Mouse (Mus musculus): ENCODE results near the gene Gp9. TPM values are rescaled to one million over a fixed set of nuclear protein-coding genes. Genes with fewer than 3 reads are reported as not detected.

The Gp9 gene
- 1 to 10 TPM in 1 of 2 experiments, under 1 TPM in 1; 0.54 to 1.4 TPM for total RNA-seq (2021)
- long read RNA-seq, experiment 1 = 0 reads
- long read RNA-seq, experiment 2 = 0 reads

DNA sequence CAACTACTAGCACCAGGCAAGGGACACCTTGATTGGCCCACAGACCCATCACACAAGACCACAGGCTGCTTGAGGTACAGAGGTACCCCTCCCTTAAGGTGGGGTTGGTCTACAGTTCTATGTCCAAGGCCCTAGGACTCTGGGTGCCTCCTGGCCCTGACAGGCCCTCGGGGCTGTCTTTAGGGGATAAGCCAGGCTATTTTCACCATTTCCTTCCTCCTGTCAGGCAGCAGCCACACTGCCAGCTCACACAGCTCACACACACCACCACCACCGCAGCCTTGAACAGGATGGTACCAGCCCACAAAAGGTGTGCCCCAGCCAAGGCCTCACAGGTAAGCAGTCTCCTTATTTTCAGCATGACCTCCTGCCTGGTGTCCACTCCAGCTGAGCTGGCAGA, at the start of gene Gp9:
Gp9 (plus strand) TSS at position 231 of the 400 bp plus-strand sequence.
- intact Hi-C loops (cut with DNase I) = no loop called here
- no peak for TF ChIP-seq CTCF (IDR thresholded peaks at IDR 0.05)
- no peak for DNase-seq (ENCODE audit: extremely low spot score in 1 of 2, low spot score in 2 of 2)
- no peak within 1 kb of the TSS for H3K4me3 ChIP-seq
- H3K27ac ChIP-seq = no peak within 1 kb of the TSS

DNA sequence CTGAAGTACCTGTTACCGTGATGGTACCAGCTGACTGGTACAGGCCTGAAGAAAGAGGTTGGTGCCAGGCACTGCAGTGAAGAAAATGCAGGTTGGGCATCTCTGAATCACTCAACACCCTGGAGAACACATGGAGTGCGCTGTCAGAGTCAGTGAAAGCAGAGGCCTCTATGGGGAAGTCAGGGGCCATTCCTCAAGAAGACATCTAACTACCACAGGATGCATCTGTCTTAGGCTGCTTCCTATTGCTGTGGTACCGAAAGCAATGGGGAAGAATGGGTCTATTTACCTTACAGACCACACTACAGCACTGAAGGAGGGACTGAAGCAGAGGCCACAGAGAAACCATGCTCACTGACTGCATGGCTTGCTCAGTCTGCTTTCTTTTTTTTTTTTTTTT, 49.8 kb upstream of the Gp9 start:
- no peak for TF ChIP-seq CTCF (IDR thresholded peaks at IDR 0.05)
- no peak overlapping the region for H3K27ac ChIP-seq
- no peak overlapping the region for H3K4me3 ChIP-seq
- DNase-seq (ENCODE audit: extremely low spot score in 1 of 2, low spot score in 2 of 2) = no peak
- intact Hi-C loops (cut with DNase I) = no loop called here

DNA sequence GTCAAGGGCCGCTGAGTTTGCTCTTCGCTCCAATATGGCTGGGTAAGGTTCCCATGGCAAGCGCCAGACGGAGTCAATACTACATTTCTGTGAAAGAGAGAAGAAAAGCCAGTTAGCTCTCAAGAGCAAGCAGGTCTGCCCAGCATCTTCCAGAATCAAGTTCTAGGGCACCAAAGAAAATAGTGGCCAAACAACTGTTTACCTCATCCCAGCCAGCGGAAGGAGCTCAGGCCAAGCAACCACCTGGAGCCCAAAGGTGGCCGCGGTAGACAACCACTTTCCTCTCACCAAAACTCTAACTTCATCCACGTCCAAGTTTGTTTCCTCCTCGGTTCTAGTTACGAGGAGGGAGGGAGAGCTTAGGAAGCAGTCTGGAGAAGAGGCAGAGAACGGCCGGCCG, 47.7 kb upstream of the Gp9 start:
- Histone ChIP-seq H3K27ac (peak overlapping the region; percentile 86), H3K4me3 (peak overlapping the region; percentile 69)
- DNase-seq (ENCODE audit: extremely low spot score in 1 of 2, low spot score in 2 of 2) = no peak

DNA sequence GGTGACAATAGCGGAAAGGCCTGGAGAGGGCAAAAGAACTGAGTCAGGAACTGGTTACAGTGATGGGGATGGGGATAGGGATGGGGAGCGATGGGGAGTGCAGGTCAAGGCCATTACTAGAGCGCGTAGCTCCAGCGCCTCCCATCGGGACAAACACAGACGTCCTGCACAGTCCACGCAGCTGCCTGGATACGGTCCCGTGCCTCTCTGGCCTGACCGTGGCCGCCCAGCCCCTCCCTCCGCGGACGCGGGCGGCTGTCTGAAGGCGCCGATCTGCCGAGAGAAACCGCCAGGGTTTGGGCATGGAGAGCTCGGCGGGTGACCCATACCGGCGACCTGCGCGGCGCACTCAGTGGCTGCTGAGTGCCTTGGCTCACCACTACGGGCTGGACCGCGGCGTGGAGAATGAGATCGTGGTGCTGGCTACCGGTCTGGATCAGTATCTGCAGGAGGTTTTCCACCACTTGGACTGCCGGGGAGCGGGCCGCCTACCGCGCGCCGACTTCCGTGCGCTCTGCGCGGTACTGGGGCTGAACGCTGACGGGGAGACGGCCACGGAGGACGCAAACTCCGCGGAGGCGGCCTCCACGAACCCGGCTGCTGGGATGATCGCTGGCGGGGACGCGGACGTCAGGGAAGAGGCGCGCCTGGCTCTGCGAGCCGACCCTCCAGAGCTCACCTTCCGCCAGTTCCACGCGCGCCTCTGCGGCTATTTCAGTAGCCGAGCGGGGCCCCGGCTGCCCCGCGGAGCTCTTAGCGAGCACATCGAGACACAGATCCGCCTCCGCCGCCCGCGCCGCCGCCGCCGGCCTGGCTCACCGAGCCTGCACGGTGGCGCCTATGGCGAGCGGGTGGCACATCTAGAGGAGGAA, 47.0 kb upstream of the Gp9 start, which contains the start of gene Efcc1:
Efcc1 (plus strand) TSS at position 279 of the 872 bp plus-strand sequence.
- peak; percentile 56 to 71 for DNase-seq (ENCODE audit: extremely low spot score in 1 of 2, low spot score in 2 of 2)
- Histone ChIP-seq H3K27ac (peak within 1 kb of the TSS; percentile 86), H3K4me3 (peak within 1 kb of the TSS; percentile 69)
- intact Hi-C loops (cut with DNase I) = loop anchor here (2.0 kb wide), 1 partner anchor 58 kb away; the partner anchor contains the start of gene Aplf
- TF ChIP-seq CTCF (IDR thresholded peaks at IDR 0.05) = peak; percentile 4

More for the DNA sequence above, 47.7 kb upstream of the Gp9 start:
- intact Hi-C loops (cut with DNase I) = loop anchor here (2.0 kb wide), 1 partner anchor 57 kb away; the partner anchor contains the start of gene Aplf
- no peak for TF ChIP-seq CTCF (IDR thresholded peaks at IDR 0.05)

DNA sequence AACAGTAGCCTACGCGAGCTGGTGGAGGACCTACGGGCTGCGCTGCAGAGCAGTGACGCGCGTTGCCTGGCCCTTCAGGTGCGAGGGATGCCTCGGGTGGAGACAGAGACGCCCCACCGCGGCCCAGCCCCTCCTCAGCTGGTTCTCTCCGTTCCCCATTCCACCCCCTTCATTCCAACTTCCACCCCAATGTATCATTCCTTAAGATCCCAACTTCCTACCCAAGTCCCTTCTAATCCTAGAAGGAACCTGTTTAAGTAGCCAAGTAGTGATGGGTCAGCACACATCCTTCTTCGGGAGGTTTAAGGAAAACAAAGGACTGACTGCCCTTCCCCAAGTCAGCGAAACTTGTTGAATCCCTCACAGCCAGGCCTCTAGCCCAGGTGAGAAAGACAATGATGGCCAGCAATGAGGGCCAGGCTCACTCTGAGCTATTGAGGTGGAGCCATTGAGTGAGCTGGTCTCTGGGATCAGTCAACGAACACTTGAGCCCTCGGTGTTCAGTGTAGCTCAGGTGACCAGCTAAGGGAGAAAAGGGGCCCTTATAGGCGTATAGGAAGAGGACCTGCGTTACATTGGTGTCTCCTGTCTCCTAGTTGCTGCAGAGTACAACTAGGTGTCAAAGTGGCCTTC, 46.3 kb upstream of the Gp9 start:
- intact Hi-C loops (cut with DNase I) = loop anchor here (2.0 kb wide), 1 partner anchor 59 kb away; the partner anchor contains the start of gene Aplf
- no peak for TF ChIP-seq CTCF (IDR thresholded peaks at IDR 0.05)
- Histone ChIP-seq H3K27ac (peak overlapping the region; percentile 86), H3K4me3 (peak overlapping the region; percentile 69)
- no peak for DNase-seq (ENCODE audit: extremely low spot score in 1 of 2, low spot score in 2 of 2)

DNA sequence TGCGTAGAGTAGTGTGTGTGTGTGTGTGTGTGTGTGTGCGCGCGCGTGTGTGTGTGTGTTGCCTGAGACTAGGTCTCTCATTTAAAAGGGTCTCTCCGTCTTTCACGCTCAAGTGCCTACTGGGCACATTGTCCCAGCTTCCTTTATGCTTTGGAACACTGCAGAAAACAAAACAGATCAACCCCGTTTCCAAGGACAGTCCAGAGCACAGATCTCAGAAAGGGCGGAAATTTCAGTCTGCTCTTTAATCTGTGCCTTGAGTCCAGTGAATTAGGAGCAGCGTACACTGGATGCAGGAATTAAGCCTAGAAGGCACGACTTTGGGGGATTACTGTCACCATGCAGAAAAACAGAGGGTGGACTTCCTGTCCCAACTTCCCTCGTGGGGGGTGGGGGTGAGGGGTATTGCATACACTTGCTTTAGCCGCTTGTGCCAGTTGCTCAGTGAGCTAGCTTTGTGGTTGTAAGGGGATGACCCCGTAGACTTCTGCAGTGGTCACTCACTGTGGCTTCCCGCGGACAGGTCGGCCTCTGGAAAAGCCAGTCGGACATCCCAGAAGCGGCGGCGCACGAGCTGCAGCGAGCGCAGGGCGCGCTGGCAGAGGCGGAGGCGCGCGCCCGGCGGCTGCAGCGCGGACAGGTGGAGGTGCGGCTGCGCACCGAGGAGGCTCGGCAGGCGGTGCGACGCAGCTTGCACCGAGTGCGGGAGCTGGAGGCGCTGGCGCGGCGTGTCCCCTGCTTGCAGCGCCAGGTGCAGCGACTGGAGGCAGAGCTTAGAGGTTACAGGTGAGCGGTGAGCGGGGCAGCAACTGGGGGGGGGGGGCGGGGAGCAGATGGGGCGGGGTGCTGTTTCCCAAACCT, 45.5 kb upstream of the Gp9 start:
- peak; percentile 36 to 54 for DNase-seq (ENCODE audit: extremely low spot score in 1 of 2, low spot score in 2 of 2)
- TF ChIP-seq CTCF (IDR thresholded peaks at IDR 0.05) = no peak
- intact Hi-C loops (cut with DNase I) = no loop called here
- peak overlapping the region; percentile 46 for H3K4me3 ChIP-seq
- no peak overlapping the region for H3K27ac ChIP-seq

DNA sequence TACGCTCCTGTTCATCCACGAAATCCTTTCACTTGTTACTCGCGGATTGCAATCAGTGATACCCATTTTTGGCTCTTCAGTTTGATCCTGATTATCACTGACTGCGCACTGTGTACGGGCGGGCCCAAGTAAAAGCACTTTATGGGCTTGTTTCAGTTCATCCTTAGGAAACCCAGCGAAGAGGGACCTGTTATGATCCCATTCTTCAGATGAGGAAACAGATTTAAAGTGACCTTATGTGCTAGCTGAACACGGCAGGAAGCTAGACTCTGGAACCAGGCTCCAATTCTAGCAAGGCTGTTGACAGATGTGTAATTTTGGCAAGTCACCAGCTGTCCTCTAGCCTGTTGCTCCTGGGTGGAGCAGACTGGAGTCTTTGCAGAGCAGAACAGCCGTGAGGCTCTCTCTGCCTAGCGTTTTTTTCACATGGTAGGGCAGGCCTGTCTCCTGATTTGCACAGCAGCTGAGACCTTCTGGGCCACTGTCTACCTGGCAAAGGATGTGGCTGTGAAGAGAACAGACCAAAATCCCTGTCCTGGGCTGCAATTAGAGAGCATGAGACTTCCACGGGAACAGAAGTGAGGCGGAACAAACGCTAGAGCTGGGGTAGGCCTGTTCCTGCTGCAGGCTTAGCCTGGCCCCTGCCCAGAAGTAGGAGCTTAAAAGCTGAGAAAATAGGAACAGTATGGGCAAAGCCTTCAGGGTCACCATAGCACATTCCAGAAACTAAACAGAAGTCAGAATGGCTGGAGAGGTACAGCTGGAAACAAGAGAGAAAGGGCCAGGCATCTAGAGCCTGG, 44.5 kb upstream of the Gp9 start:
- Histone ChIP-seq H3K27ac (no peak overlapping the region), H3K4me3 (peak overlapping the region; percentile 46)
- intact Hi-C loops (cut with DNase I) = no loop called here
- TF ChIP-seq CTCF (IDR thresholded peaks at IDR 0.05) = no peak
- DNase-seq (ENCODE audit: extremely low spot score in 1 of 2, low spot score in 2 of 2) = no peak

DNA sequence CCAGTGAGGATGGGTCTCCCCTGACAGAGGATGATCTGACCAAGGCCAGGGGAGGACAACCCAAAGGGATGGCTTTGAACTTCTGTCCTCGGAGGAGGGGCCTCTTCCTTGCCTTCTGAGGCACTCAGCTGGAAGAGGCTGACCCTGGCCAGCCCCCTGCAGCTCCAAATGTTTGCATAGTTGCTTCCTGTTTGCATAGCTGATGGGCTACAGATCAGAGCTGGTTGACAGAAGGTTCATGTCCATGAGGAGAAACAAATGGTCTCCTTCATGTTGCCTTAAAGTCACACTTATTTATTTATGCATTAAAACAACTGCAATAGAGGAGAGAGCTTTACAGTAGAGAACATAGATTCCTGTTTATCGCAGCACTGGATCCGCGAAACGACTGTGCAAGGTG, 43.7 kb upstream of the Gp9 start:
- intact Hi-C loops (cut with DNase I) = no loop called here
- H3K27ac ChIP-seq = no peak overlapping the region
- no peak overlapping the region for H3K4me3 ChIP-seq
- no peak for DNase-seq (ENCODE audit: extremely low spot score in 1 of 2, low spot score in 2 of 2)
- TF ChIP-seq CTCF (IDR thresholded peaks at IDR 0.05) = no peak

DNA sequence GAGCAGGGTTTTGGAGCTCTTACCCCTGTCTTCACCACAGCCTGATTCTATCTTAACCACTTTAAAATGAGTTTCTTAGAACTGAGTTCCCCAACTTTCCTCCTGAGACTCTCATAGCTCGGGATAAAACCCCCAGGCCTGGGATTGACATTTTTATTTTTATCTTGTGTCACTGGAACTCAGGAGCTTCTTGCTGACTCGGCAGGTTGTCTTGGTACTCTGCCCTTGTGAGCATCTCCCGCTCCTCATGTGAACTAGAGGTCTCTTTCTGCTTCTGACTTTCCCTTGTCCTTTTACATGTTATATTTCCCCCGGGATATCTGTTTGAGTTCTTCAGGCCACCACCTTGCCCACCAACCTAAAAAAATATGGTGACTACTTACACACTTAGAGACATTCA, 40.9 kb upstream of the Gp9 start:
- Histone ChIP-seq H3K27ac (no peak overlapping the region), H3K4me3 (no peak overlapping the region)
- intact Hi-C loops (cut with DNase I) = no loop called here
- DNase-seq (ENCODE audit: extremely low spot score in 1 of 2, low spot score in 2 of 2) = no peak
- no peak for TF ChIP-seq CTCF (IDR thresholded peaks at IDR 0.05)

DNA sequence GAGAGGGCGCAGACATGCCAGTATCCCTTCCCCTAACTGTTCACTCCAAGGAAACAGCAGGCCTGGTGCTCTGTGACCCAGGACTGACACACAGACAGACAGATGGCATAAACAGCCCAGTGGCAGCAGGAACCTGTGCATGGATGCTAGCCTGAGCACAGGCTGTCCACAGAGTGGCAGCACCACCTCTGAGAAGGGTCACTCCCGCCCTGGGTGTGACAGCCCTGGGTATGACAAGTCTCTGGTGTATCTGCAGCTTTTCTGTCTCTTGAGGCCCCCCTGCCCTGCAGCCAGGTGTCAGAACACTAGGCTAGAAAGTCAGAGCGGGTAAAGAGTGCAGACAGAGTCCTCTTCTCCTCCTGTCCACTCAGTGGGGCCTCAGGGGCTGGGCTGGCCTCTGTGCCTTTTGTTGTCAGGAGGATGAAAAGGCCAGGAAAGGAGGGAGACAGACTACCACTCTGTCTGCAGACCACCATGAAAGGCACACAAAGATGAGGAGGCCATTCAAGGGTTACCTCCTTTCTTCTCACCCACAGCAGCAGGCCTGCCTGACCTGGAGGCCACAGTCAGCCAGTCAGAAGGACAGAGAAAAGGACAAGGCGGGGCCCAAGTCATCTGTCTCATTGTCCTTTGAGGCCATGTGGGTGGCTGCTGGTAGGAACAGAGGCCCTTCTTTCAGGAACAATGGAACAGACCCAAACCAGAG, 39.8 kb upstream of the Gp9 start:
- no peak overlapping the region for H3K27ac ChIP-seq
- no peak for TF ChIP-seq CTCF (IDR thresholded peaks at IDR 0.05)
- no peak overlapping the region for H3K4me3 ChIP-seq
- intact Hi-C loops (cut with DNase I) = no loop called here
- no peak for DNase-seq (ENCODE audit: extremely low spot score in 1 of 2, low spot score in 2 of 2)

Measured in left cerebral cortex, adult 2 months (tissue).